Mouse (Mus musculus): ENCODE data around the gene Rab1b.
"Not testable (repeated sequence)": the region's sequence is repeated elsewhere in the genome, so short reads cannot be mapped to it uniquely, and the experiment has no call there.

DNA sequence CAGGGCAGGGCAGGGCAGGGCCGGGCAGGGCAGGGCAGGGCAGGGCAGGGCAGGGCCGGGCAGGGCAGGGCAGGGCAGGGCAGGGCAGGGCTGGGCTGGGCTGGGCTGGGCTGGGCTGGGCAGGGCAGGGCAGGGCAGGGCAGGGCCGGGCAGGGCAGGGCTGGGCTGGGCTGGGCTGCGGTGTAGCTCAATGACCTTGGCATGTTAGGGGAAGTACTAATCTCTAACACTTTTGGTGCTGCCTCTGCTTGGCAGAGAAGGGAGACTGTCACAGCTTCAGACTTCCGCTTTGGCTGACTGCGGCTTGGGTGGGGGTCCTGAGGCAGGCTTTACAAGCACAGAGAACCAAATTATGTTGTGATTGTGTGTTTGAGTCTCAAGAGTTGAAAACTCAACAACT lies 42.2 kb upstream of the Rab1b start:
- TF ChIP-seq MYOG (IDR thresholded peaks at IDR 0.05; ENCODE audit: control insufficient read depth in 1 of 3, insufficient read depth in 1 of 3, insufficient read length in 2 of 3, low read depth in 2 of 3); POLR2A (IDR thresholded peaks at IDR 0.05; ENCODE audit: insufficient read length, low read depth); CEBPB (IDR thresholded peaks at IDR 0.05; ENCODE audit: insufficient read depth, poor library complexity, severe bottlenecking); E2F4 (IDR thresholded peaks at IDR 0.05; ENCODE audit: insufficient read depth); MAX (IDR thresholded peaks at IDR 0.05; ENCODE audit: low read depth); POLR2AphosphoS2 (IDR thresholded peaks at IDR 0.05; ENCODE audit: insufficient read length, low read depth); TCF12 (IDR thresholded peaks at IDR 0.05; ENCODE audit: insufficient read depth, poor library complexity, severe bottlenecking); MYOD1 (IDR thresholded peaks at IDR 0.05; ENCODE audit: control insufficient read depth in 1 of 3, insufficient read length in 2 of 3, low read depth in 2 of 3); REST (IDR thresholded peaks at IDR 0.05; ENCODE audit: insufficient read depth, insufficient read length): not testable (repeated sequence)
